Mouse (Mus musculus): ENCODE data around the gene Elfn1.

The Elfn1 gene

DNA sequence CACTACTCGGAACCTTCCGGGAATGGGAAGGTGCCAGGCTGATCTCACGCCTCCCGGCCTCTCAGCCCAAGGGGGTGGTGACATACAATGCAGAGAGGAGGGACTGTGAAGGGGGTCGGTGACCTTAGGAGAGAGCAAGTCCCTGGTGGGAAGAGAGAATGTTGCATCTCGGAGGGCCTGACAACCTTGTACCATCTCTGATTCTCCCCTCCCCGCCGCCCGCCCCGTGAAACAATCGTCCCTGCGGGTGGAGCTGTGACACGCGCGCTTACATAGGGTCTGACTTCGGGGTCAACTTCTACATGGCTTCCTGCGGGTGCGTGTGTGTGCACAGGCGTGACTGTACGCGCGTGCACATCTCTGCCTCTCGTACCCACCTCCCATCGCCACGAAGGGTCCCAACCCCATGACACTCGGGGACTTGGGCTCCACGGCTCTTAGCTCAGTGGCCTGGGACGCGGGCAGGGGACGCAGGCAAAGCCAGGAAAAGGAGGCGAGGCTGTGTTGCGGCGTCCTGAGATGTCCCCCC, at the start of gene Elfn1:
Gene Elfn1 (plus strand): TSS at position 230 of the 529 bp plus-strand sequence.
- no peak for DNase-seq (ENCODE audit: low read depth, low spot score)

DNA sequence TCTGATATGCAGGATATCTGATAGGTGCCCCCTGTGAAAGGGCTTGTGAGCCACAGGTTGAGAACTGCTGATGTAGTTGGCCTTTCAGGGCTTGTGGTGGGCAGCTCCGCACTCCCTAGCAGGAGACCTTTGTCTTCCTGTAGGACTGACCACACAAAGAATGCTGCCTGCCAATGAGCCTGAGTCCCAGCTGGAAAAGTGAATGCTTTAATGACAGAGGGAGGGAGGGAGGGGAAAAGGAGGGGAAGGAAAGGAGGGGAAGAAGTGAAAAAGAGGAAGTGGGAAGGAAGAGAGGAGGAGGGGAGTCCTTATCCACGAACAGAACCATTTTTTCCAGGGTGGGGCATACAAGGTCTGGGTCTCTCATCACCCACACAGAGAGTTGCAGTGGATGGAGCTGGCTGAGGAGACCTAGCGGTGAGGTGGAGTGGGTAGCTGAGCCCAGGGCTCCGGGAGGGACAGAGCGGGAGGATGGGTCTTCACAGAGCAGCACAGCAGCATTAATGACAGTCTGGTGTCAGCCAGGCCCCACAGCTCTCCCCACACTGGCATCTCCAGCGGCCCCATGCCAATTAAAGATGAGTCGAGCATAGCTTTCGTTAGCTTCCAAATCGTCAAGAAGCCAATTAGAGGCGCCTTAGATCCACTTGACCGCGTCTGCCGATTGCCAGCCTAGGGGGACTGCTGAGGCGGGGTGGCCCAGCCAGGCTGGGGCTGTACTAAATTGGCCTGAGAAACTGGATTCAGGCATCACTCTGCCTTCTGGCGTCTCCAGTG, 47.2 kb upstream of the Elfn1 start:
- no peak for DNase-seq (ENCODE audit: low read depth, low spot score)

DNA sequence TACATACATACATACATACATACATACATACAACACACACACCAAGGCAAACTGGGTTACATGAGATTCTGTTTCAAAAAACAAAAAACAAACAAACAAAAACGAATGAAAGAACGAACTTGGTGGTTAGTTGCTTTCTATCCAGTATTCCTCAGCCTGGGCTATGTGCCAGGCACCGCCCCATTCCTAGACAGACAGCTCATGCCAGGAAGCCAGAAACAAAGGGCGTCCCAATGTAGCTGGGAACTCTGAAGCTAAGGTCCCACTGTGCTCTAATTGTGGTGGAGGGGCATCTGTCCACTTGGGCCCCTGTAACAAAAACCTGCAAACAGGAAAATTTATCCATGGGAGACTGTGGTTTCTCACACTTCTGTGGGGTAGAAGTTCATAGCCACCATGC, 45.0 kb upstream of the Elfn1 start:
- no peak for DNase-seq (ENCODE audit: low read depth, low spot score)

DNA sequence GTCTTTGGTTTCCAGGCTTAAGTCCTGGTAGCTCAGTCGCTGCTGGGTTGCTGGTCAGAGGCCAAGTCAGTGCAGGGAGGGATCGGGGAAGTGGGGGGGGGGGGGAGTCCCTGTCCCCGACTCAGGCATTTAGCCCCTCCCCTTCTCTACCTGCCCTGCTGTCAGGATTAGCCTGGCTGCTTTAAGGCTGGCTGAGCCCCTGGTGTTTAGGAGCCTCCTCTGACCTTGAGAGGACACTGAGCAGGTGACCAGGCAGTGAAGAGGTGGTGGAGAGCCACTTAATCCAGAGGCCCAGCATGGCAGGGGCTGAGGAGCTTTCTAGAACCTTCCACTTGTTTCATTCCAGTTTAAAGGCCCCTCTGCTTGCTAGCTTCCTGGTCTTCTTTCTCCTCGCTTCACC, 36.9 kb upstream of the Elfn1 start:
- no peak for DNase-seq (ENCODE audit: low read depth, low spot score)

DNA sequence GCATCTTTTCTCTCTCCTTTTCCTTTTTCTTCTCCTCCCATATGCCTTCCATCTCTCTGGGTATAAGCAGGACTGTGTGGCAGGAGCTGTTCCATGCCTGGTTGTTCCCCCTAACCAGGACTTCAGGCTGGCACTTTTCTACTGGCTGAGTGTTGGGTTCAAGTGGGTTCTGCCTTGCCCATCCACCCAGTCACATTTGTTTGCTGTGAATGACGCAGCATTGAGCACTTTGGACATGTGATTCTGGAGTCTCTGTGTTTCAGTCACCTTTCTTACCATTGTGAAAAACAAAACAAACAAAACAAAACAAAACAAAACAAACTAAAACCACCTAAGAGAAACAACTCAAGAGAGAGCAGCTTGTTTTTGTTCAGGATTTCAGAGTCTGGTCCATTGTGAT, 36.2 kb upstream of the Elfn1 start:
- no peak for DNase-seq (ENCODE audit: low read depth, low spot score)

DNA sequence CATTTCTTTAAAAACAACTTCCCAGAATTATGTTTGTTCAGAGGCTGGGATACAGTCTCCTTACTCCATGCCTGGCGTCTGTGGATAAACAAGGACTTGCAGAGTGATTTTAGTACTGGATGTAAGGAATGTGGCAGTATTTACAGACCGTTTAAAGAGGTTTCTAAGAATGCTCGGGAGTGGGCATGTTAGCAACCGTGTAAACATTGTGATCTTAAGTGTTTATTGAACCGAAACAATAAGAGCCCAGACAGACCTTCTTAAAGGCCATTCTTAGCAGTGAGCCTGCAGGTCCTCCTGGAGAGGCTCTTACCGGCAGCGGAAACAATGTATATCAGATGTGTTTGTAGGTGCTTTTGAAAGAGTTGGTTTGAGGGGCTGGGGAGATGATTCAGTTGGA, 30.2 kb upstream of the Elfn1 start:
- DNase-seq (ENCODE audit: low read depth, low spot score) = no peak

DNA sequence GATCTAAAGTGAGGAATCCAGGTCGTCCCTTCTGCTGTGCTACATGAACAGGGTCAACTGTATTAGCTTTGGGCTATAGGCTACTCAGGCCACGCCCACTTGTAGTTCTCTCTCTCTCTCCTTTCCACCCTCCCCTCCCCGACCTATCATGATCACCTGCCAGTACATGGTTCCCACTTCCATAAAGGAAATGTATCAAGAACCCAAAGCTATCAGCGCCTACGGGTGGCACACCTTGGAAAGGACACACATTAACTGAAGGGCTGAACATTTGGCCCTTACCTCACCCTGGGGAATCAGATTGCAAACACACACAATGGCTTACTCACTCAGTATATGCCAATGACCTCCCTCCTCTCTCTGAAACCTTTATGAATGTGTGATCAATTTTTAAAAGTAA, 28.0 kb upstream of the Elfn1 start:
- no peak for DNase-seq (ENCODE audit: low read depth, low spot score)

DNA sequence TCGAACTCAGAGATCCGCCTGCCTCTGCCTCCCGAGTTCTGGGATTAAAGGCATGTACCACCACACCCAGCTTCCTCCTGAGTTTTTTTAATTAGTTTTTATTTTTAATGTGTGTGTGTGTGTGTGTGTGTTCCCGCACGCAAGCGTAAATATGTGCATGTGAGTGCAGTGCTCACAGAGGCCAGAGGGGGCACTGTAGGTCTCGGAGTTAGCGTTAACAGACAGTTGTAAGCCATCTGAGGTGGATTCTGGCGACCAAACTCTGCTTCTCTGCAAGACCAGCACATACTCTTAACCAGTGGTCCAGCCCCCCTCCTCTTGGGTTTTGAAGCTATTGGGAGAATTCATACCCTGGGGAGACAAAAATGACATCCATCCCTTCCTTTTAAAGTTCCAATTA, 26.6 kb upstream of the Elfn1 start:
- DNase-seq (ENCODE audit: low read depth, low spot score) = no peak

DNA sequence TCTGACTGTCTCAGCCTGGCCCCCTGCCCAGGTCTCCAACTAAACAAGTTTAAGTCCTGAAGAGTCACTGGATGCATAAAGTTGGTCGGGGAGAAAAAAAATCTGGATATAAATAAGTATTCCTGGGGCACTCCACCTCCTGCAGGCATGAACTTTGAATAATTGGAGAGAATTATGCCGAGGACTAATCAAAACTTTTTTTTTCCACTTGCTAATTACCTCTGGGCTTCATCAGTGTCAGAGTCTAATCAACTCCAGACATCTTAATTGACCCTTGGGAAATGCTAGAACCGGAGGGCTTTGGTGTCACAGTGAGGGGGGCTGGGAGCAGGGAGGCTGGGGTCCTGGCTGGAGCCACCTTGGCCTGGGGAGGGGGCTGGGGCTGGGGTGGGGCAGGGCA, 19.1 kb upstream of the Elfn1 start:
- no peak for DNase-seq (ENCODE audit: low read depth, low spot score)

DNA sequence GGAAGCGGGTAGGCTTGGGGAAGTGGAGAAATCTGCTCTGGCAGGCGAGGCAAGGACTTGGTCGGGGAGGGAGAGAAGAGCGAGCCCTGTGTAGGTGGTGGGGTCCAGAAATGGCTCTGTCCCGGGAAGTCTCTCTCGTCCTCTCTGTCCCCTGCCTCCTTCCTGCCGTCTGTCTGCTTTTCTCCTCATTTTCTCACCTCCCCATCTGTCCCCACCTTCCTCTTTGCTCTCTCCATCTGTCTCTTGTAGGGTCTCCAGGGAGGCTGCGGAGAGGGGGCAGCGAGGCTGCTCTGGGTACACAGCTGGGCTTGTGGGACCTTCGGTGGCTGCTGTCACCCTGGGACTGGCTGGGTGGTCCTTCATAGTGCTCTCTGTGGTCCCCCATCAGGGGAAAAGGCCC, 18.4 kb upstream of the Elfn1 start:
- DNase-seq (ENCODE audit: low read depth, low spot score) = no peak

DNA sequence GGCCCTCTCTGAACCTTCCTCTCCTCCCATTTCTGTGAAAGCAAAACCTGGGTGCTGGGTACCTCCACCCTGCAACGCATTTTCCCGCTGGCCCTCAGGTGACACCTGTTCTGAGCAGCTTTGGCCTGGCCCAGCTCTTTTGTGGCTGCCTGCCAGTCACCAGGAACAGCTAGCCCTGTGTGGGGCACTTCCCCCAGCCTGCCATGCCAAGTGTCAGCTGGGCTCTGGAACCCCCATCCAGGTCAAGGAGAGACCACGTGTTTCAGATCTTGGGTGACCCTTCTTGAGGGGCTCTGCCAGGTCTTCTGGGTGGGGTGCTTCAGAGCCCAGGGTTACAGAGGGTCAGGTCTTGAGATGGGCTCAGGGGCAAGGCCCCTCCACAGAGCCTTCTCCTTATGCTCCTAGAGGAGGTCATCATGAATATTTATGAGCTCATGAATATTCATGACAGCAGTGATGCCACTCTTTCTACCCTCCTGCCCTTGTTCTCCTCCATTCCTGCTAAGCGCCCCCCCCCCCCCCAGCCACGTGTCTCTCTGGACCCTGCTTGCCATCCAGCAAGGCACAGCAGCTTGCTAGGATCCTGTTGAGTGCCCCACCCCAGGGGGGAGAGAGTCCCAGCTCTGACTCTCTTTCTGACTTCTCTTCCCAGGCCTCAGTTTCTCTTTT, 15.3 kb upstream of the Elfn1 start:
- DNase-seq (ENCODE audit: low read depth, low spot score) = no peak

DNA sequence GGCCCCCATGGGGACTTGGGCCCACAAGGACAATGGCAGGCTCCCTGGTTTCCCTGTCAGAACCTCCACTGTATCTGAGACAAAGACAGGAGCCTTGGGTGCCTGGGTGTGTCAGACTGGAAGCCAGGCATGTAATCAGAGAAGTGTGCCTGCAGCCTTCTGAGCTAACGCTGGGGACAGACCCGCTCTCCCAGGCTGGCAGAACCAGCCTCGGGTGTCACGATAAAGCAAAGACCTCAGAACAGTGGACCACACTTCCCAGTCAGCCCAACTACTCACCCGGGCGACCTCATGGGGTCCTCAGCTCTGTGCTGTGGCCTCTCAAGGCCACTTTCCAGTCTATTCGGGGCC, 14.8 kb upstream of the Elfn1 start:
- no peak for DNase-seq (ENCODE audit: low read depth, low spot score)

DNA sequence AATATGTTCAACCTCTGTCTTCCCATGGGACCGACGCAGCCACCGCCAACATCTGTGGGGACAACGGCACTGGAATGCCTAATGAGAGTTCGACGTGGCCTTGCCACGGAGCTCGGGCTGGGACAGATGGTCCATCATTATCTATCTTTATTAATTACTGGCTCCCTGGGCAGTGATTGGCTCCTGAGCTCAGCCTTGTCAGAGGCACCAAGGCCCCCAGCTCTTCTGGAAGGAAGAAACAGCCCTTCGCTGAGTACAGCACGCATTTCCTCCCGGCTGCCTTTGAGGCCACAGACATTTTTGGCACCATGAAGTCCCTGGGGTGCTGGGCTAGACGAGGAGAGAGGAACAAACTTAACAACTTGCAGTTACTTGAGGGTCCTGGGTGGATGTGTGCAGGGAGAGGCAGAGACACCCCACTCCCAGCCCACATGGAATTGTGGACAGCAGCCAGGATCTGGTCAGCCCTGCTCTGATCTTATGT, 13.7 kb upstream of the Elfn1 start:
- peak; percentile 13 for DNase-seq (ENCODE audit: low read depth, low spot score)

DNA sequence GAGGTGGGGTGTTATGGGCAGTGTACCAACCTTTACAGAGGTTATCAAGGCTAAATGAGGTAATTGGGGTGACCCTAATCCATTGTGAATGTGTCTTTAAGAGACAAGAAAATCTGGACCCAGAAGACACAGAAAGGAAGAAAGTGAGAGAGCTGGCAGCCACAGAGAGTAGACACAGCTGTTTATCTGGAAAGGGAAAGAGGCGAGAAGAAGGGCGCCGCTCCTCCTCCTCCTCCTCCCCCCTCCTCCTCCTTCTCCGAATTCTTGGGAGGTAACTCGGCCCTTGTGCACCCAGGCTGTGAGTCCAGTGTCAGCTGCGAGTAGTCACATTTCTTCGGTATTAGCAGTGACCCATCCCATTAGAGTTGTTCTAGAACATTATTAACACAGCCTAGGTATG, 8.7 kb upstream of the Elfn1 start:
- no peak for DNase-seq (ENCODE audit: low read depth, low spot score)

DNA sequence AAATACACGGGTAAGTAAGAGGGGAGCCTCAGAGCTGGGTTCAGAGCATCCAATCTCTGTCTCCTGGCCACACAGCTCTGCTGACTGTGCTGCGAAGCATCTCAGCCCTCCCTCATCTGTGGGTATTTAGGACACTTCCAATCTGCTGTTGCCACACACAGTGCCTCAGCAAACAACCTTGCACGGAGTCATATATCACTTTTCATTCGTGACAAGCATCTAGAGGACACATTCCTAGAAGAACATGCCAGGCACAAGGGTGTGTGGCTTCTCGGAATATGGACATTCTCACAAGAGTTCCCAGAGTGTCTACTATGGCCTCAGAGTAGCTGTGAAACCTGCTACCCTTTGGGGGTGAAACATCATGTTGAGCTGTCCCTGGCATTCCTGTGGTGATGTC, 2.6 kb upstream of the Elfn1 start:
- no peak for DNase-seq (ENCODE audit: low read depth, low spot score)

DNA sequence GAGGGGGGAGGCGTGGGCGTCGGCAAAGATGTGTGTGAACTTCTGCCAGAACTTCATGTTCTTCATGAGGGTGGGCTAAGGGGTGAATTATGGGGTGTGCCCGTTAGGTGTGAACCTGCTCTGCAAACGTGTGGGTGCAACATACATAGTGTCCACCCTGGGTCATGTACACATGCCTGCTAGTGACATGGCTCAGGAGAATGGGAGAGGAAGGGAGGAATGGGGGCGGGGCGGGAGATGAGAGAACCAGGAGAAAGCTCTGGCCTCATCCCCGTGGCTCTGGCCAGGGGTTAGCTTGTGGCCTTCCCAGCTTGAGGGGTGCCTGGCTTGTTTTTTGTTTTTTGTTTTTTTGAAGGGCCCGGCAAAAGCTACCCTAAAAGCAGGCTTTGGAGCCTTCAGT, 1.2 kb upstream of the Elfn1 start:
- DNase-seq (ENCODE audit: low read depth, low spot score) = no peak

DNA sequence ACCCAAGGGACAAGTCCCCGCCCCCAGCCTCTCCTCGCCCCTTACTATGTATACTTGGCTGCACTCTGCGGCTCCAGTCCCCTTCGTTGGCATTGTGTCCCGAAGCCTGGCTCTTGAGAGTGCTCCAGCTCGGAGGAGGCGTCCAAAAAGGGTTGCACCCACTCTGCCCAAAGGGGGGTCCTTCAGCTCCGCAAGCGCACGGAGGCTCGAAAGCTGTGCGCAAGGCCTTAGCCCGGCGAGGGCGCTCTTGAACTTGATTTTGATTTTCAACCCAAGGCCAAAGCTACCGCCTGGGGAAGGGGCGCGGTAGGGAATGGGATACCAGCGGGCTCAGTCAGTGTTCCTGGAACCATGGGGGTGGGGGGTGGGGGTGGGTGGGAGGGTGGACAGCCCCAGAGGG, 502 bp upstream of the Elfn1 start:
- DNase-seq (ENCODE audit: low read depth, low spot score) = no peak

DNA sequence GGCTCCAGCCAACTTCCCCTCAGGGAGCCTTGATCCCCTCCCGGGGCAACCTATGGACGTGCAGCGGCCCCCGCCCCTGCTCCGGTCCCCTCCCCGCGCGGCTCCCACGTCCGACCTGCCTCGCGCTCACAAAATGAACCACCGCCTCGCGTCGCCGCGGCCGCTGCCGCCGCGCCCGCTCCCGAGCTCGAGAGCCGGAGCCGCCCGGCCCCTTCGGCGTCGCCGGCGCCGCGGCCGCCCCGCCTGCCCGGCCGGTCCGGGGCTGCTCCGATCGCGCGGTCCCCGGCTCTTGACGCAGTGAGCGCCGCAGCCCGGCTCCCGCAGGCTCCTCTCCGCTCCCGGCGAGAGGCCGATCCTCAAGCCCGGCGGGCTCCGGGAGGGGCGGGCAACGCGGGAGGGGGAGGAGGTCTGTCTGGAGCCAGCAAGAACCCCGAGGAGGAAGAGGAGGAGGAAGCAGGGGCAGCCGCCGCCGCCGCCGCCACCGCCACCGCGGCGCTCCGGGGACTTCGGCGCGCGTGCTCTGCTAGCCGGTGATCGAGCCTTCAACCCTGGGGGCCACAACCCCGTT, 584 bp downstream of the Elfn1 start:
- DNase-seq (ENCODE audit: low read depth, low spot score) = no peak

DNA sequence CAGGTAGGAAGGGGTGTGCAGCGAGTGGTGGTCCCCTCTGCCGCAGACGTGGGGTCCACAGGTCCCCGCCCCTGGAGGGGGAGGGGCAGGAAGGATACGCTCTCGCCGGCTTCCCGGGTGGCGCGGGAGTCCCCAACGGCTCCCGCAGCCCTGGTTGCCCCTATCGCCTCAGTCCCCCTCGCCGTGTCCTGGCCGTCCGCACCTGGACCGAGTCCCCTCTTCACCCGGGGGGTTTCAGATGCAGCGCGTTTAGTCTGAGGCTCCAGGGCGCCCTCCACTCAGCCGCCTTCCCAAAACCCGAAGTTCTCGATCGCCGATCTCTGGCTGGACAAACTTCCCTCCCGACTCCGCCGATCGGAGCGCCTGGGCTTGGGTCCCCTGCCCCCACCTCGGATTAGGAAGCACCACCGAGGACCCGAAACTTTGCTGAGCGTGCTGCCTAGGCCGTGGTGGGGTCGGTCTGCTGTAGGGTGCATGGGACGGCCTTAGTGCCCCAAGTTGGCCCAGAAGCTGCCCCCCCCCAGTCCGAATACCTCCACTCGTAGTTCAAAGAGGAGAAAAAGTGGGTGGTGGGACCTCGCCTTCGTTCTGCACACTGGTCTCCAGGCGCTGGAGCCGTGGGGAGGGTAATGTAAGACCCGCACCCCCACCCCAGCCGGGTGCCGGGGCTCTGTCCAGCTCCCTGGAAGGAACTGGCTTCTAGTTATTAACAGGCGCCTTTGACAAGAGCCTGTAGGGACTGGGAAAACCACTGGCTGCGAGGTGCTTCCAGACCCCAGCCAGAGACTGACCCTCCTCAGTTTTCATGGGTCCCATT, 1.3 kb downstream of the Elfn1 start:
- no peak for DNase-seq (ENCODE audit: low read depth, low spot score)

DNA sequence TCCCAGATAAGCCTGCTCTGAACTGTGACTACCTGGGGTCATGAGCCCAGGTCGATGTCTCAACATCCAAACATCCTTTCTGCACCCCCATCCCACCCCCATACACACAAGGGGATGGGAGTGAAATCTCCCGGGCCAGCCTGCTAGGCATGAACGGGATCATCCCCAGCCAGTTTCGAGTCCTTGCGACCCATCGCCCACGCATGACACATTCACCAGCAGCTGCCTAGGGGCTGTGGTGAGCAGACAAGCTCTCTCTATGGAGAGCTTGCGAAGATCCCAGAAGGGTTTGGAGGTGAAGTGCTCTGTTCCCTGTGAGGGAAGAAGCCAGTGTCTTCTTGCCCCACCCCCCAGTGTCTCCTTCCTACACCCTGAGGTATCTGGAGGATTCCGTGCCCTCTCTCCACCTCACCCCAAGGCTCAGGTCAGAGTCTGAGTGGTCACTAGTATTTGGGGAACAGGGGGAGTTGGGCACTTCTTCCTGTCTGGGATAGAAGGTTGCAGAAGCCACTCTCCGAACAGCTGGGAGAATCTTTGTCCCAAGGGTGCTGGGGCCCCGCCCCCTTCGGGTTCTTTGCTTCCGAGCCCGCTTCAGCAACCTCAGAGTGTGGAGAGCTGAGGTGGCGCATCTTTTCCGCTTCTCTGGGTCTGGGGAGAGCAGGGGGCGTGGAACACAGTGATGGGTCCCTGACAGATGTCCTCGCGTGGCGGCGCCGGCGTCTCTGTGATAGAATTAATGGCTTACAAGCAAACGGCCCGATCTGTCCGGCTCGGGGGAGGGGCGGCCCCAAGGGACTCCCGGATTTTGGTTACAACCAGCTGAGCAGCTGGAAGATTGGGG, 2.2 kb downstream of the Elfn1 start:
- no peak for DNase-seq (ENCODE audit: low read depth, low spot score)

DNA sequence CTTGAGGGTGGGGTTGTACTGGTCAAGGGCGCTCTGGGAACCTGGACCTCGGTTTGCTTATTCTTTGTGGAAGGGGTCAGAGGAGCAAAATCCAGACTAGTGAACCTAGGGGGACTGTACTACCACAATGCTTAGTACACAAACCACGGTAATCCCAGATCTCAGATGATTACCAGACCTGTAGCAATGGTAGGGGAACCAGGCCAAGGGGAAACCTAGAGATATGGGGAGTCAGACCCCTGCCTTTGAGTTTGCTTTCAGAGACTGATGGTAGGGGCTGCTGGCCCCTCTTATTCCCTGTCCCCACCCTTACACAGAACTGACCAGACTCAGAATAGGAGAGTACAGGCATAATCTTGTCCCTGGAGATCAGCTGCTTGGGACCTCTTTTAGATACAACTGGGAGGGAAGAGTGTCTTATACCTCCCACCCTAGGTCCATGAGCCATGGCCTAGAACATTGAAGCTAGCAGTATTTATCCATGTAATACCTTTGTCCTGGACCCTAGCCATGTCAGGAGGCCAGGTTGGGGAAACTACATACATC, 3.1 kb downstream of the Elfn1 start:
- DNase-seq (ENCODE audit: low read depth, low spot score) = no peak
